Mouse (Mus musculus): ENCODE data around the gene Odam. TPM values are rescaled to one million over a fixed set of nuclear protein-coding genes. Genes with fewer than 3 reads are reported as not detected.

Gene Odam
- not detected in 2 replicates for polyA plus RNA-seq (2012; rRNA removed)

GRCm38 (mm10) chr5:87884729-87885128 lies at the start of gene Odam:
Gene Odam, plus strand, starts transcription at chr5:87885029.
- H3K4me3 ChIP-seq (ENCODE audit: extremely low read depth, insufficient read depth, insufficient read length): no peak within 1 kb of the TSS
- no peaks in the 10 kb centered on the region for H3K27me3 ChIP-seq (ENCODE audit: control insufficient read depth, insufficient read depth, low read length)
- no peak within 1 kb of the TSS for H3K27ac ChIP-seq (ENCODE audit: insufficient read depth, low read length)
- H3K36me3 ChIP-seq (ENCODE audit: control insufficient read depth, insufficient read depth, low read length): no peaks in the 10 kb centered on the region
- WGBS: 82% methylated on average over 1 of the region's 1 CpGs
- no peak for DNase-seq (ENCODE audit: low read depth in 1 of 2, low spot score in 2 of 2)
- TF ChIP-seq POLR2A (IDR thresholded peaks at IDR 0.05; ENCODE audit: low read depth, low read length): no peak
- TF ChIP-seq CTCF (IDR thresholded peaks at IDR 0.05; ENCODE audit: extremely low read depth, insufficient read depth, insufficient read length, insufficient replicate concordance): no peak
- no peaks in the 10 kb centered on the region for H3K4me1 ChIP-seq (ENCODE audit: control insufficient read depth, insufficient read depth, insufficient read length)

GRCm38 (mm10) chr5:87855136-87855716 lies 29.6 kb upstream of the Odam start:
- no peak for DNase-seq (ENCODE audit: low read depth in 1 of 2, low spot score in 2 of 2)
- H3K4me3 ChIP-seq (ENCODE audit: extremely low read depth, insufficient read depth, insufficient read length): no peak overlapping the region
- WGBS: 69% methylated on average over 3 of the region's 3 CpGs
- H3K27me3 ChIP-seq (ENCODE audit: control insufficient read depth, insufficient read depth, low read length): no peaks in the 10 kb centered on the region
- no peak overlapping the region for H3K27ac ChIP-seq (ENCODE audit: insufficient read depth, low read length)
- no peak for TF ChIP-seq POLR2A (IDR thresholded peaks at IDR 0.05; ENCODE audit: low read depth, low read length)
- TF ChIP-seq CTCF (IDR thresholded peaks at IDR 0.05; ENCODE audit: extremely low read depth, insufficient read depth, insufficient read length, insufficient replicate concordance): no peak
- no peaks in the 10 kb centered on the region for H3K36me3 ChIP-seq (ENCODE audit: control insufficient read depth, insufficient read depth, low read length)
- no peaks in the 10 kb centered on the region for H3K4me1 ChIP-seq (ENCODE audit: control insufficient read depth, insufficient read depth, insufficient read length)

GRCm38 (mm10) chr5:87870084-87870483 lies 14.7 kb upstream of the Odam start:
- Histone ChIP-seq H3K4me3 (ENCODE audit: extremely low read depth, insufficient read depth, insufficient read length) (no peak overlapping the region), H3K27me3 (ENCODE audit: control insufficient read depth, insufficient read depth, low read length) (no peaks in the 10 kb centered on the region), H3K36me3 (ENCODE audit: control insufficient read depth, insufficient read depth, low read length) (no peaks in the 10 kb centered on the region), H3K4me1 (ENCODE audit: control insufficient read depth, insufficient read depth, insufficient read length) (no peaks in the 10 kb centered on the region), H3K27ac (ENCODE audit: insufficient read depth, low read length) (no peak overlapping the region)
- no peak for DNase-seq (ENCODE audit: low read depth in 1 of 2, low spot score in 2 of 2)
- 79% methylated on average over 2 of the region's 2 CpGs for WGBS
- no peak for TF ChIP-seq POLR2A (IDR thresholded peaks at IDR 0.05; ENCODE audit: low read depth, low read length)
- no peak for TF ChIP-seq CTCF (IDR thresholded peaks at IDR 0.05; ENCODE audit: extremely low read depth, insufficient read depth, insufficient read length, insufficient replicate concordance)

- Histone ChIP-seq H3K27ac (ENCODE audit: insufficient read depth, low read length) (no peak overlapping the region), H3K4me1 (ENCODE audit: control insufficient read depth, insufficient read depth, insufficient read length) (no peaks in the 10 kb centered on the region), H3K4me3 (ENCODE audit: extremely low read depth, insufficient read depth, insufficient read length) (no peak overlapping the region), H3K27me3 (ENCODE audit: control insufficient read depth, insufficient read depth, low read length) (no peaks in the 10 kb centered on the region), H3K36me3 (ENCODE audit: control insufficient read depth, insufficient read depth, low read length) (no peaks in the 10 kb centered on the region)
- WGBS: 40% methylated on average over 4 of the region's 4 CpGs
- TF ChIP-seq POLR2A (IDR thresholded peaks at IDR 0.05; ENCODE audit: low read depth, low read length): no peak
- no peak for TF ChIP-seq CTCF (IDR thresholded peaks at IDR 0.05; ENCODE audit: extremely low read depth, insufficient read depth, insufficient read length, insufficient replicate concordance)
- no peak for DNase-seq (ENCODE audit: low read depth in 1 of 2, low spot score in 2 of 2)
Observed at GRCm38 (mm10) chr5:87871423-87871822, 13.4 kb upstream of the Odam start.

- DNase-seq (ENCODE audit: low read depth in 1 of 2, low spot score in 2 of 2): no peak
- no peaks in the 10 kb centered on the region for H3K27me3 ChIP-seq (ENCODE audit: control insufficient read depth, insufficient read depth, low read length)
- no peak within 1 kb of the TSS for H3K4me3 ChIP-seq (ENCODE audit: extremely low read depth, insufficient read depth, insufficient read length)
- H3K4me1 ChIP-seq (ENCODE audit: control insufficient read depth, insufficient read depth, insufficient read length): no peaks in the 10 kb centered on the region
- no peaks in the 10 kb centered on the region for H3K36me3 ChIP-seq (ENCODE audit: control insufficient read depth, insufficient read depth, low read length)
- 43% methylated on average over 5 of the region's 5 CpGs for WGBS
- no peak within 1 kb of the TSS for H3K27ac ChIP-seq (ENCODE audit: insufficient read depth, low read length)
- TF ChIP-seq CTCF (IDR thresholded peaks at IDR 0.05; ENCODE audit: extremely low read depth, insufficient read depth, insufficient read length, insufficient replicate concordance) (no peak), POLR2A (IDR thresholded peaks at IDR 0.05; ENCODE audit: low read depth, low read length) (no peak)
Observed at GRCm38 (mm10) chr5:87925372-87925771, 40.5 kb downstream of the Odam start, which contains the start of gene Csn3. Gene Csn3, plus strand, starts transcription at chr5:87925579.

- no peaks in the 10 kb centered on the region for H3K36me3 ChIP-seq (ENCODE audit: control insufficient read depth, insufficient read depth, low read length)
- H3K27me3 ChIP-seq (ENCODE audit: control insufficient read depth, insufficient read depth, low read length): no peaks in the 10 kb centered on the region
- H3K27ac ChIP-seq (ENCODE audit: insufficient read depth, low read length): no peak overlapping the region
- 61% methylated on average over 1 of the region's 1 CpGs for WGBS
- no peak overlapping the region for H3K4me3 ChIP-seq (ENCODE audit: extremely low read depth, insufficient read depth, insufficient read length)
- H3K4me1 ChIP-seq (ENCODE audit: control insufficient read depth, insufficient read depth, insufficient read length): no peaks in the 10 kb centered on the region
- no peak for DNase-seq (ENCODE audit: low read depth in 1 of 2, low spot score in 2 of 2)
- no peak for TF ChIP-seq CTCF (IDR thresholded peaks at IDR 0.05; ENCODE audit: extremely low read depth, insufficient read depth, insufficient read length, insufficient replicate concordance)
- no peak for TF ChIP-seq POLR2A (IDR thresholded peaks at IDR 0.05; ENCODE audit: low read depth, low read length)
Observed at GRCm38 (mm10) chr5:87931603-87932002, 46.8 kb downstream of the Odam start.

GRCm38 (mm10) chr5:87940752-87941151 lies 55.9 kb downstream of the Odam start:
- Histone ChIP-seq H3K36me3 (ENCODE audit: control insufficient read depth, insufficient read depth, low read length) (no peaks in the 10 kb centered on the region), H3K27me3 (ENCODE audit: control insufficient read depth, insufficient read depth, low read length) (no peaks in the 10 kb centered on the region), H3K27ac (ENCODE audit: insufficient read depth, low read length) (no peak overlapping the region), H3K4me1 (ENCODE audit: control insufficient read depth, insufficient read depth, insufficient read length) (no peaks in the 10 kb centered on the region), H3K4me3 (ENCODE audit: extremely low read depth, insufficient read depth, insufficient read length) (no peak overlapping the region)
- 52% methylated on average over 3 of the region's 3 CpGs for WGBS
- TF ChIP-seq CTCF (IDR thresholded peaks at IDR 0.05; ENCODE audit: extremely low read depth, insufficient read depth, insufficient read length, insufficient replicate concordance) (no peak), POLR2A (IDR thresholded peaks at IDR 0.05; ENCODE audit: low read depth, low read length) (no peak)
- DNase-seq (ENCODE audit: low read depth in 1 of 2, low spot score in 2 of 2): no peak
